Mouse (Mus musculus) gastrocnemius, adult 2 months (tissue): ENCODE results near the gene Olfr218. TPM values are rescaled to one million over a fixed set of nuclear protein-coding genes. Genes with fewer than 3 reads are reported as not detected.
"Not testable (repeated sequence)": the region's sequence is repeated elsewhere in the genome, so short reads cannot be mapped to it uniquely, and the experiment has no call there.

Source experiments
- DNase-seq: peaks from one replicate; pipeline ENCODE4 v3.0.0; 2022
- H3K27ac ChIP-seq: fragments of 200-600 bp; 2 replicates; pipeline ENCODE4 v1.8.1; 2022; ENCODE audit warnings: mild to moderate bottlenecking
- H3K4me3 ChIP-seq: fragments of 200-600 bp; 2 replicates; pipeline ENCODE4 v1.8.1; 2022; ENCODE audit warnings: mild to moderate bottlenecking, moderate library complexity
- CTCF ChIP-seq: fragments of 200-600 bp; IDR thresholded peaks from 2 replicates; pipeline ENCODE4 v1.8.1; 2022; ENCODE audit warnings: antibody characterized with exemption, mild to moderate bottlenecking, moderate library complexity
- intact Hi-C: fragments of 180-260 bp; cut with DNase I; formaldehyde crosslinking; loops from one replicate; pipeline ENCODE4 v1.15.1; 2025
- long read RNA-seq, 2 experiments: library from polyadenylated mRNA; stranded (forward); transcript quantifications; one replicate each; pipeline ENCODE4 v2.0.0; 2021
- total RNA-seq, 2 experiments: library from RNA; stranded (reverse); gene quantifications; 2 replicates each; pipeline ENCODE4 v1.2.3; 2021

Gene Olfr218
- total RNA-seq, result not detected
- long read RNA-seq, experiment 1, result 0 reads
- long read RNA-seq, experiment 2, result 0 reads

- Histone ChIP-seq H3K4me3 (no peak within 1 kb of the TSS), H3K27ac (no peak within 1 kb of the TSS)
- no peak for DNase-seq
- TF ChIP-seq CTCF, result no peak
- intact Hi-C loops, result no loop called here
Measured at GRCm38 (mm10) chr1:173197508-173197907, at the start of gene Olfr218. Gene Olfr218, plus strand, starts transcription at chr1:173197808.

GRCm38 (mm10) chr1:173174154-173174842 is 23.3 kb upstream of the Olfr218 start:
- Histone ChIP-seq H3K27ac (no peak overlapping the region), H3K4me3 (no peak overlapping the region)
- TF ChIP-seq CTCF, result no peak
- intact Hi-C loops, result no loop called here
- no peak for DNase-seq

- Histone ChIP-seq H3K4me3 (no peak within 1 kb of the TSS), H3K27ac (no peak within 1 kb of the TSS)
- no peak for TF ChIP-seq CTCF
- intact Hi-C loops, result no loop called here
- DNase-seq, result no peak
Measured at GRCm38 (mm10) chr1:173190540-173190939, 7.1 kb upstream of the Olfr218 start, which contains the start of gene Olfr1406. Gene Olfr1406, minus strand, starts transcription at chr1:173190640.

- no peak overlapping the region for H3K4me3 ChIP-seq
- DNase-seq, result no peak
- no peak overlapping the region for H3K27ac ChIP-seq
- no peak for TF ChIP-seq CTCF
- intact Hi-C loops, result no loop called here
Measured at GRCm38 (mm10) chr1:173192059-173192458, 5.5 kb upstream of the Olfr218 start.

GRCm38 (mm10) chr1:173196359-173196758 is 1.2 kb upstream of the Olfr218 start:
- H3K27ac ChIP-seq, result no peak overlapping the region
- no peak overlapping the region for H3K4me3 ChIP-seq
- DNase-seq, result no peak
- no peak for TF ChIP-seq CTCF
- intact Hi-C loops, result no loop called here

GRCm38 (mm10) chr1:173212092-173212491 is 14.5 kb downstream of the Olfr218 start, which contains the start of gene Olfr1404:
Gene Olfr1404, plus strand, starts transcription at chr1:173212392.
- DNase-seq, result no peak
- intact Hi-C loops, result no loop called here
- TF ChIP-seq CTCF, result no peak
- Histone ChIP-seq H3K27ac (no peak within 1 kb of the TSS), H3K4me3 (no peak within 1 kb of the TSS)

GRCm38 (mm10) chr1:173216481-173216880 is 18.9 kb downstream of the Olfr218 start:
- H3K27ac ChIP-seq, result no peak overlapping the region
- intact Hi-C loops, result no loop called here
- no peak for DNase-seq
- no peak overlapping the region for H3K4me3 ChIP-seq
- TF ChIP-seq CTCF, result no peak

GRCm38 (mm10) chr1:173227081-173227480 is 29.5 kb downstream of the Olfr218 start, which contains the start of gene Fcer1a:
Gene Fcer1a, minus strand, starts transcription at chr1:173227214.
- H3K4me3 ChIP-seq, result no peak within 1 kb of the TSS
- no peak for DNase-seq
- no peak within 1 kb of the TSS for H3K27ac ChIP-seq
- intact Hi-C loops, result no loop called here
- no peak for TF ChIP-seq CTCF

GRCm38 (mm10) chr1:173237004-173237403 is 39.4 kb downstream of the Olfr218 start:
- H3K27ac ChIP-seq, H3K4me3 ChIP-seq, DNase-seq, intact Hi-C loops: not testable (repeated sequence)

- no peak for DNase-seq
- intact Hi-C loops, result no loop called here
- no peak overlapping the region for H3K4me3 ChIP-seq
- TF ChIP-seq CTCF, result no peak
- no peak overlapping the region for H3K27ac ChIP-seq
Measured at GRCm38 (mm10) chr1:173249888-173250287, 52.3 kb downstream of the Olfr218 start.

Other genes starting within 250 kb of the Olfr218 start
- not detected for gene Olfr16, start 247.4 kb upstream of the Olfr218 start, total RNA-seq
- gene Olfr1408, start 60.4 kb upstream of the Olfr218 start, total RNA-seq, result not detected
- not detected for gene Olfr1406, start 7.2 kb upstream of the Olfr218 start, total RNA-seq
- not detected for gene Olfr1404, start 14.6 kb downstream of the Olfr218 start, total RNA-seq
- under 1 TPM in 1 of 2 experiments, not detected in 1; 0.31 TPM for gene Fcer1a, start 29.4 kb downstream of the Olfr218 start, total RNA-seq
- not detected for gene Olfr418, start 68.2 kb downstream of the Olfr218 start, total RNA-seq
- gene Mptx2, start 80.0 kb downstream of the Olfr218 start, total RNA-seq, result not detected
- 1 to 10 TPM; 2.5 to 3.0 TPM for gene Ackr1, start 135.9 kb downstream of the Olfr218 start, total RNA-seq
- gene Aim2, start 153.1 kb downstream of the Olfr218 start, total RNA-seq, result under 1 TPM; 0.11 to 0.28 TPM
- 10 to 100 TPM in 1 of 2 experiments, 1 to 10 TPM in 1; 7.2 to 12.2 TPM for gene Cadm3, start 169.9 kb downstream of the Olfr218 start, total RNA-seq